Mouse (Mus musculus) layer of hippocampus, postnatal 25 days (tissue): ENCODE measurements at regions not wholly inside any gene's neighbourhood (a gene's known extent, or its start where the extent isn't known, plus 50 kb on each side); places are given as distances from the start of the nearest gene placed in this dataset.
A peak's percentile ranks its signal among the peaks of the same experiment; 100 is the strongest.

Experiments
- DNase-seq, 2 experiments: peaks; one replicate each; pipeline ENCODE4 v3.0.0; 2022; ENCODE audit warnings: mixed read lengths in 2 of 2, low spot score in 1 of 2; ENCODE audit errors: extremely low spot score in 1 of 2

DNA sequence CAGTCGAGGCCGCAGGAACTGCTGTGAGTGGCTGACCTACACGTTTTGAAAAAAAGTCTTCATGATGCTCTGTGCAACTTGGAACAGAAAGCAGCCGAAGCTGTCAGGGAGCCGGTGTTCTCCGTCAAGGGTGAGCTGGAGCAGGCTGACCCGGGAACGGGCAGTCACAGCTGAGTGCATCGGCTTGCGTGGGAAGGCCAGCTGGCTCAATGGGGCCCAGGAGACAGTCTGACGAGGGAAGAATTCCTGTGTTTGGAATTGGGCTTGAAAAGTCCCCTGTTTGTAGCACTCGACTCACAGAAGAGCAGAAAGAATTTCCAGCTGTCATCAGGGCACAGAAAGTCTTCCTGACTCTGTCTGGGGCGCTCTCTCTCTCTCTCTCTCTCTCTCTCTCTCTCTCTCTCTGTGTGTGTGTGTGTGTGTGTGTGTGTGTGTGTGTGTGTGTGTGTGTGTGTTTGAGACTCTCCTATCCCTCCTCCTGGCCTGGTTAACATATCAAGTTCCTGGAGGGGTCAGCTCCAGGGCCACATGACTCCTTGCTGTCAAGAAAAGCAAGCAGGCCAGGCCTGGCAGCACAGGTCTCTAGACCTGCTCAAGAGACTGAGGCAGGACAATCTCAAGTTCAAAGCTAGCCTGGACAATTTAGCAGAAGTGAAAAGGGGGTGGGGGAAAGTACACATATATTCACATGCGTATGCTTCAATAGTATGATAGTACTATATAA, 163.6 kb downstream of the Zfp36l1 start:
- DNase-seq = no peak

DNA sequence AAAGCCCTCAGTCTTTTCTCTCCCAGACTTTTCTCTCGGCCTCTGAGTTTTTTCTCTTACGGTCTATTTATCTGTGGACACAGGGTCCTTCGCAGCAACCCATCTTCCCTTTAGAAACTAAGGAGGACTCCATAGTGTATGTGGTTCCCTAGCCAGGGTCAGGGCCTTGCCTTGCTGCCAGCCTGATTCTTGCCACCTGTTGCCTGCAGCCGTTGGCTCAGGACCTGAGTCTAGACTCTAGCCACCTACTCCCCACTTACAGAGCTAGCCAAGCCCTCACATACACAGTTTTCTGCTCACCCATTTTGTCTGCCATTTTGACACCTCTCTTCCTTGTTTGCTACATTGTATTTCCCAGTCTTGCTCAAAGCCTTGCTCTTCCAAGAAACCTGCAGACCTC, 165.2 kb downstream of the Zfp36l1 start:
- no peak for DNase-seq

DNA sequence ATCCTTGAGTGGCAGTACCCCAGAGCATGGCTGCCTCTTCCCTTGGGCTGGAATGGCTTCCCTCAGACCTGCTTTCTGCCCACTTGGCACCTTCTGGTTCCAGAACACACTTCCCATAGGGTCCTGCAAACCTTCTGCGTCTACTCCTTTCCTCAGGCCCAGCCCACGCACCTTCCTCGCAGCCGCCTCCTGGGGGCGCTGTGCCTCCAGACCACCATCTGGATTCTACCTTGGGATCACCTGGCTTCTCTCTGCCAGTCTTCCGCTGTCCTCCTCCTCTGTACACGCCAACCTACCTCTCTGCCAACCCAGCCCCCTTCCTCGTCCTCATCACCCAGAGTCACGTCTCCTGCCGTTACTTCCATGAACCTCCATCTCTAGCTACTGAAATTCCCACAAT, 166.0 kb downstream of the Zfp36l1 start:
- no peak for DNase-seq

DNA sequence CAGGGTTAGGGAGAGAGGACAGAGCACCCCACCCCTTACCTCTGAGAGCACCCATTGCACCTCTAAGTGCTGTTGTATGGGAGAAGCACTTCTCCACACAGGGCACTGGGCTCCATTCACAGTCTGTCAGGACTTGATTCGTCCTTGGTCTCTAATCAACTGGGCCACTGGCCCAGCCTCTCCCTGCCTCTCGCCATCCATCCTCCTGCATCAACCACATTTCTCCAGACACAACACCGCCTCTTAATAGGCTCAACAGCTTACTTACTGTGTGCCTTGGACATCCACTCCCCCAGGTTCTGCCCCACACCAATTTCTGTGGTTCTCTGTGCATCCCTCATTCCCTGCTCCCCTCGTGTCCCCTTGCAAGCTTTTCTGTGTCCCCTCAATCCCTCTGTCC, 166.9 kb downstream of the Zfp36l1 start:
- DNase-seq = no peak

DNA sequence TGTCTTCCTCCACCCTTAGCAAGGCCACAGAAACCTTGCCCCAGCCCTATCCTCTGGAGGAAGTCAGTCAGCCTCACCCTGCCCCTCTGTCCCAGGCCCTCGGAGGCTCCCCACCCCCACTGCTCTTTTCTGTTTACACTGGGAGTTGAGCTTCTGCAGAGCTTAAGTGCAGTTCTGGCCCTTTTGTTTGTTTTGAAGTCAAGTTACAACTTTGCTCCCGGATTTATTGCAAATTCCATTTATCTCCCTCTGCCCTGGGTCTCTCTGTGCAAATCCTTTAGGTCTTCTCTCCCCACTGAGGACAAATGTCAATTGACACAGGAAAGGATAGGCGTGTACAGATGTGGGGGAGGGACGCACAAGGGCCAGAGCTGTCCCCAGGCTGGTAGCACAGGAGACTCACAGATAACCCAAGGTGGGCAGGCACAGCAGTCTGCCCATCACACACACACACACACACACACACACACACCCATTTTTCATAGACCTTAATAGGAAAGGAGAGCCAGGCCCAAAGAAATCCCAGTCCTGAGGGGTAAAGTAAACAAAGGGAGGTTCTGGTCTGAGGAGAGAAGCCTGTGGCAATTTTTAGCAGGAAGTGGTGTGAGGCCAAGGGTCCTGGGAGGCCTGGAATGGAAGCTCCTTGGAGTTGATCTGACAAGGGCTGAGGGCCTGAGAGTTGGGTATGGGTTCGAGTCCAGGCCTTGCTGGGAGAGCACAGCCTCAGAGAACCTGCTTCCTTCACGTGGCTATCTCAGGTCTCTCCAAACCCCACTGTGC, 167.9 kb downstream of the Zfp36l1 start:
- no peak for DNase-seq

DNA sequence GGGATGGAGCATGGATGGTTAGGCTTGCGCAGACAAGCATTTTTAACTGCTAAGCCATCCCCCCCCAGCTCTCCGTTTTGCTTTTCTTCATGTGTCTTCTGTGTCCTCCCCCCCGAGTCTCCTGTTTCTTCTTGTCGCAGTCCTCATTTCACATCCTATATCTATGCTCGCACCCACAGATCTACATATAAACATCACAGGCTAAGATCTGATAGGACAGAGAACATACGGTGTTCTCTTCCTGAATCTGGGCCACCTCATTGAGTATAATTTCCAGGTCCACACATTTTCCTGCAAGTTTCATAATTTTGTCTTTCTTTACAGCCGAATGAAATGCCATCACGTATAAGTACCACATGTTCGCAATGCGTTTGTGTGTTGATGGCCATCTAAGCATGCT, 168.7 kb downstream of the Zfp36l1 start:
- DNase-seq = no peak

DNA sequence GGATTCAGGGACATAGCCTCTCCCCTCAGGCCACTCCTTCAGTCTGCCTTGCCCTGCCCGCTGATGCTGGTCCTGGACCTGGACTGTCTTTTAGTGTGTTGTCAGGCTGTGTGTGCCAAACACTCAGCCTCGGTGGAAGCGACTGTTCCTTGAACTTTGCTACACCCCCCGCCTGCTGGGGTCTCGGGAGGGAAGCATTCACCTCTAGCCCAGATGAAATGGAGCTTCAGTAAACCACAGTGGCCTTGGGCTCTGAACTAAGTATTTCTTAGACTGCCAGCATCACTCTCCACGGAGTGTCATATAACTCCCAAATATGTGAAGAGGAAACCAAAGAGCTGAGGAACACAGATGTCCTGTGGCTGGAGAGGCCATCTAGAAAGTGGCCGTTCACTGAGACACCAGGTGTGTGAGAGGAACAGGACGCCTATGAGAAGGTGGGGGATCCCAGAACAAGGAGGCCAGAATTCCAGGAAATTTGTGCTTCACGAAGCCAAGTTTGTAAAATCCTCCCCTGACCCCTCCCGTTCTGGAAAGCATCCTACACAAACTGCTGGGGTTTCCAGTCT, 170.2 kb downstream of the Zfp36l1 start:
- no peak for DNase-seq

DNA sequence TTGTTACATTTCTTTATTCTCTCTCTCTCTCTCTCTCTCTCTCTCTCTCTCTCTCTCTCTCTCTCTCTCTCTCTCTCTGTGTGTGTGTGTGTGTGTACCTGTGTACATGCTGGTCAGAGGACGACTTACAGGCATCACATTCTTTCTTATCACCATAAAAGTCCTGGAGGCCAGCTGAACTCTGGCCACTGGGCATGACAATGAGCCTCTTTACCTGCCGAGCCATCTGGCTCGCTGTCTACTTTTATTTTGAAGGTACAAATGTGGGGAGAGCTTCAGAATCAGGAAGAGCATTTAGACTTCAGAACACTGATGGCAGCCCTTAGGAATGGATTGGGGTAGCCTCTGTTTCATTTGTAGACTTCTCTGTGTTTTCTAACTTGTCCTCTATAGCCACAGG, 171.0 kb downstream of the Zfp36l1 start:
- no peak for DNase-seq

DNA sequence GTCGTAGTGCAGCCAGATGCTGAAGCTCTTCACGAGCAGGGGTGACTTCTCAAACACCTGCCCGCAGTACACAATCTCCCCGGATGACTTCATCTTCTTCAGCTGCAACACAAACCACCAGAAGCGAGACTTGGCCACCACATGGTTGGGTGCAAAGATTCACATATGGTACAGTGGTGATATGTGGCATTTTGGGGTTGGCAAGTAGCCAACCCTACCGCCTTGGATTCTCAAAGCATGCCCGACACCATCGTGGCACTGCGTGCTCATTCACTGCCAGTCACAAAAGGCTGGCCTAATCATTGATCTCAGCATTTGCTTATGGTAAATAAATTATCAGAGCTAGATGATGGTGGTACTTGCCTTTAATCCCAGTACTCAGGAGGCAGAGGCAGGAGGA, 173.4 kb downstream of the Zfp36l1 start:
- DNase-seq = no peak

DNA sequence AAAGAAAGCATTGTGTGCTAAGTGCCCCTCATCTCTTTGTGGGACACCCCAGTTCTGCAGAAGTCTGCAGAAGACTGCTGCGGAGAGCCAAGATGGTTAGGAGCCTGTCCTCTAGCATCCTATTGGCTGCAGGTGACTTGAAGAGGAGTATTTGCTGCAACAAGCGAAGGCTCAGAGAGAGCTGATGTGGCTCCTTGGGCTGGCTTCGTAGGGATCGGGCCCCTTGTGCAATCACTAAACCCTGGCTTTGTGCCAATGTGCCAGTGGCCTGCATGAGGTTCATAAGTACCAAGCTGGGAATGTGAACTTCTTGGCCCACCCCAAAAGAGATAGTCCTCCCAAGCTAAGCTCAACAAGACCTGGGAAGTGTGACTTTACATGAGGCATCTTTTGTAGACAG, 174.9 kb downstream of the Zfp36l1 start:
- no peak for DNase-seq

DNA sequence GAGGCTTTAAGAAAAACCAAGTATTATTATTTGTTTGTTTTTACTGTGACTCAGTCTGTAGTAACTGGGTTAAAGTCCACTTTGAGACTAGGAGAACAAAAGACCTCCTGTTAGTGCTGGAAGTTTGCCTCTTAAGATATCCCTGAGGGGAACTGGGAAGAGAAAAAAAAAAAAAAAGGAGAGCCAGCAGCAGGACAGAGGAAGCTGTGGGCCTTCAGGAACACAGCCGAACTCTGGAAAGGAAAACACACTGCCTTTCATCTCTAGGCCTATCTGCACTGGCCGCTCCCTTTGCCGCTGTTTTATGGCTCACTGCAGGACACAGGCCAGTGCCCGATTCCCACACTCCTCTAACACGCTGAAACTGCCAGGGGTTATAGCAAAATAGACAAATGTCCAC, 176.1 kb downstream of the Zfp36l1 start:
- DNase-seq = no peak

DNA sequence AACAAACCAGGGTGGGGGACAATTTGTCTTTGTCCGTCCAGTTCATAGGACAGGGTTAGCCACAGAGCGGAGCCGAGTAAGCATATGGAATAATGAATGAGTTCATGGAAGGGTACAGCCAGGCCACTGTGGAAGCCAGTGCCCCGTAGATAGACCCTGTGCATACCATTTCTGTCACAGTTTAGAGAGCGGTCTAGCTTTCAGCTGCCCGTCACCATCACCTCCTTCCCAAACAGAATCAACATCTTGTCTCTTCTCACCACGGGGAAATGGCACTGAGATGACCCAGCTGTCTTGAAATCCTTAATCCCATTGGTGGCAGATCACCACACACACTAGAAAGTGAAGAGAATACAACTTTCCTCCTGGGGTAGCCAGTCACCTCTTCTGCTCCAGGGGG, 178.7 kb downstream of the Zfp36l1 start:
- no peak for DNase-seq

DNA sequence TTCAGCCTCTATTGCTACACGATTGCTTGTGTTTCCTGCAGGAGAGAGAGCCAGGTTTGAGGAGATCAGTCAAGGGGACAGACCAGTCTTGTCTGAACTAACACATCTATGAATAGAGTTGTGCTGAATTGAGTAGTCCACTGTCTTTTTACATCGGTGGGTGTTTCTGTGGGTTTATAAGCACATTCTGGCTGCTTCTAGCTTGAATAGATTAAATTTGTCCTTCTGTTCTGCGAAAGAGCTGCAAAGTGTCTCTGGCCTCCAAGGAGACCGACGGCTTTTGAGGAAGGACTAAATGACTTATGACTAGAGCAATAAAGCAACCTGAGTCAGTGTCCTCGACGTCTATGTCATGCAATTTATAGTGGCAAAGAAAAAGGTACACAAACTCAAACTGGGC, 179.9 kb downstream of the Zfp36l1 start:
- DNase-seq = no peak

DNA sequence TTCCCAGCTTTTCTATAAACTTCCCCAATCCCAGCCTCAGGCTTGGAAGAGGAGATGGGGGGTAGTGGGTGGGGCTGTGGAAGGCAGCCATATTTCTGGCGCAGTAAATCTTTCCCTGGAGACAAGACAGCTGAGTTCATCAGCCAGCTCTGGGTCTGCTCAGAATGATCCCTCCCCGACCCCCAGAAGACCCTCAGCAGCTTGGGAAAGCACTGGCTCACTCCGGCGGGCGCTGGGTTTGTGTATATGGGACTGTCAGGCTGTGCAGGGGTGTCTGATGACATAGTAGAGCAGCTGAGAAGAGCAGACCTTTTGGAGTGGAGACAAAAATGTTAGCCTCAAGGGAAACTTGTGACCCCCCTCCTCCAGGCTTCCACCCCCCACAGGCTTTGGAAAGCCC, 181.4 kb downstream of the Zfp36l1 start:
- DNase-seq = no peak

DNA sequence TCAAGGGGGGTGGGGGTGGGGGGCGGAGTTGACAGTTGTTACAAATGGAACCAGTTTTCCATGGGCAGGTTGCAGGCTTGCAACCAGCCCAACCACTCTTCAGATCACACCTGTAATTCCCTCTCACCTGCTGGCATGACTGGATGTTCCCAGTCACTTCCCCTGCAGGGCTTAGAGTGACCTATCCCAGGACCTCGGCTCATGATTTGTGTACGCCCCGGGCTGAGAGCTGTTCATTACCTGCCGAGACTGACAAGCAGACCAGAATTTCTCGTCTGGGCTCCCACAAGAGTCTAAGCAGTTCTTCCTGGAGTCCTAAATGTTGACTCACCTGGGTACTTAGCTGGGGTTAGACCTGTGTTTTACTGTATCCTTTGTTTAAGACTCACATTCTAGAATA, 183.0 kb downstream of the Zfp36l1 start:
- DNase-seq = no peak

DNA sequence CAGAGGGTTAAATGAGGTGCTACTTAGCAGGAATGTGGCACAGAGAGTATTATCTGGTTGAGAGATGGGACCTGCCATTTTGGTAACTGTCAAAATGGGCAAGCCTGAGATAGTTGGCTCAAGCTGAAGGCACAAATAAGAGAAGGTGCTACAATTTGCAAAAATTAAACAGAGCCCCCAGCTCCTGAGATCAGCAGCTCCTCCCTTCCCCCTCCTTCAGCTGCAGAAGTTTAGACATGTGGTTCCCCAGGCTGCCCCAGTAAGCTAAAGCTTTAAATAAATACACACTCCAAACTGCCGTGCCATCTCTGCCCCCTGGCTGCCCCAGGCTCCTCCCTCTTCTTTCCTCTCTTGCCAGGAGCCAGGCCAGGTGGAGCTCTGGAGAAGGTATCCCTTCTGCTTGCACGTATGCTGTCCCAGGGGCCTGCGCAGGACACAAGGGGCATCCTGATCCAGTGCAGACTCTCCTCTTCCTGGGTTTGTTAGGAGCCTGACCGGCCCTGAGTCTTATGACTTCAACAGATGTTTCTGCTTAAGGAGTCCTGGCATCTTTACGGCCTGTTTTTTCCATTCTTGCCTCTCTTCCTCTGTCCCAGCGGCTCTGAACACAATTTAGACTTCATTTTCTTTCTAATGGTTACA, 184.0 kb downstream of the Zfp36l1 start:
- no peak for DNase-seq

DNA sequence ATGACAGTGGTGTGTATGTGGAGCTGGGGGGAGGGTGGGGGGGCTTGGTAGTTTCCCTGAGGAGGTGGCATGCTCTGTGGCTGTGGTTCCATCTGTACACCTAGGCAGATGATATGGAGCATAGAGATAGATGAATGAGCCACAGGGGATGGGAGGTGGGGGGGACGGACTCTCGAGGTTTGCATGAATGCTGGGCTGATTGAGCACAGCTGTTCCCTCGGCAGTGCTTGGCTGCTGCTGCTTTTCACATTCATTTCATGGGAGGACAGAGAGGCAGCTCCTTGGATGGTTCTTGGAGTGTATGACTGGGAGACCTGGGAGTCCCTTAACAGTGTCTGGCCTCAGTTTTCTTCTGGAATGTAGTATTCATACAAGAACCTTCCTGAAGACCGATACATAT, 184.5 kb downstream of the Zfp36l1 start:
- no peak for DNase-seq

DNA sequence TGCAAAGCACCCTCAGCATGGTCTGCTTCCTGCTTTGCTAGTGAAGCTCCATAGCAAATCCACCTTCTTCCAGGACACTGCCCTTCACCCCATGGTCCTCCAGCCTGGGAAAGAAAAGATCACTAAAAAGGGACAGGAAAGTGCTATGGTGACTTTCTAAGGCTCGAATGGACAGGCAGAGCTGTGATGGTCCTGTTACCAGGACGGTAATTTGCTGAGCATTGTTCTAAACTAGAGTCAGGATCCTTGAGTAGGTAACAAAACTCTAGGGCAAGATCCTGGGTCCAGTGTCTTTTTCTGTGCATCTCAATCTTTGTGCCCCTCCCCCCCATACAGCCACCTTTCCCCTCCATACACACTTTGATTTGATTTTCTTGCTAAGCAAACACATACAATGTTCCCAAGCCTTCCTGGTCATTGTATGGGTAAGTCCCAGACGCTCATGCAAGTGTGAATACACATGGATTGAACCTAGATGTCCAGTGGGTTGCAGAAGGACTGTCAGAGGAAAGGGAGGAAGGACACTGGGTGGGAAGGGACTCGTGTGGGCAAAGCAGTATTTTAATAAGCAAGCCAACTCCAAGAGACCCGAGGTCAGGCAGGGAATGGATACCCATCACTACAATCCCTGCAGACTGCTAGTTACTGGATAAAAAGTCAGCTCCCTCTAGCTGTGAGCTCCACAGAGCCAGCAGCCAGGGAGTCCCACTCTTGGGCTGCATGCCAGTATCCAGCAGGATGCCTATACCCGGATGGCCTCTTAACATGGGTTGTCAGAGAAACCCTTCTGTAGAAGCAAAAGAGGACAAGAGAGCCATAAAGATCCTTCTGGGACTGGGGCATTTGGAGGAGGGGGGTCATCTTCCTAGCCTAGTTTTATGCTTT, 186.9 kb downstream of the Zfp36l1 start:
- peak; percentile 25 to 47 for DNase-seq

DNA sequence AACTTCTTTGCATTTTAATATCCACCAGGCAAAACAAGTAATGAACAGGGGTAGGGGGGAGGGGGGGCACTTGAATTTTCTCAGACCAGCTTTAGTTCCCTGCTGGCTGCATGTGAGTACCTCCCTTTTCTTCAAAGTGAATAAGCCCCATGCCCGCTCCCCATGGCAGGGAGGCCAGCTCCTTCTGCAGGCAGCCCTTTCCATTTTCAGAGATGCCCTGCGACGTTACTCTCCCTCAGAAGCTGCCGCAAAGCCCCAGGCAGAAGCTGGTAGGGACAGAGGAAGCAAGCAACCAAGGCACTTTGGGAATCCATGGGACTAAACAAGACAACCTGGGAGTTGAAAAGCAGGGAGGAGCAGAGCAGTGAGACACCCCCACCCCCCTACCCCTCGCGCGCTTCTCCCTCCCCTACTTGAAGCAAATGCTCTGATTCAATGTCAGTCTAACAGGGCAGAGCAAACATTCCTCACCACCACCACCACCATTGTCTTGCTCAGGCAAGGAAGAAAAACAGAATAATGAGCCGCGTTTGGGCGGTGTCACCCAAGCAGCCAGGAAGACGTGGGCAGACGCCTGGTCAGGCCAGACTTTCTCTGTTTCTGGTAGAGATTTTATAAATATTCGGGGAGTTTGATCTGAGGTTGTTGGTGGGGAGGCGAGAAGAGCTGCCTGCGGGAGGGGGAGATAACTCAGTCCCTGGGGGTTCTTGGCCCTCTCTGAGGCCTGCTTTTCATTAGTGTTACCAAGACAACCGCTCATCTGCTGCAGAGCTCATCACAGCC, 187.7 kb downstream of the Zfp36l1 start:
- DNase-seq = peak; percentile 35 to 58

DNA sequence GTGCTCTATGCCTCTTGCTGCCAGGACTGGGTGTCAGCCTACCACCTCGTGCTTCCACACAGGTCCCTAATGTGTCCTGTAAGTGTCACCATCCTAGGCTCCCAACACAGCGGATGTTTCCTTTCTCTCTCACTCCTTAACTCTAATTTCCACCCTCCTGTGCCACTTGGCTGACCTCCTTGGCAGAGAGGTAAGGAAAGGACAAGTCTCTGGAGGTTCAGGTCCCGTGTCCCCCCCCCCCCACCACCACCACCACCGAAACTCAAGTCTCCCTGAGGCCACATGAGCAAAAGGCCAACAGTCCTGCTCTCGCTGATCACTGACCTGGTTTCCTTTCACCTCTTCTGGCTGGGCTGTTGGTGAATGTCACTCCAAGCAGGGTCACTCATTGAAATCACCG, 189.0 kb downstream of the Zfp36l1 start:
- no peak for DNase-seq
